Mouse (Mus musculus) ES-E14 (cell line): ENCODE measurements around the gene Nxph1.

ENCODE experiments used
- CHD2 ChIP-seq: IDR thresholded peaks from 2 replicates; pipeline ENCODE4 v1.6.1; 2014; ENCODE audit warnings: mild to moderate bottlenecking, low read depth, low read length, inconsistent platforms
- HCFC1 ChIP-seq: IDR thresholded peaks from 2 replicates; pipeline ENCODE4 v1.6.1; 2012; ENCODE audit warnings: low read length, inconsistent platforms, borderline replicate concordance; ENCODE audit not compliant: insufficient read depth
- MAFK ChIP-seq: IDR thresholded peaks from 2 replicates; pipeline ENCODE4 v1.6.1; 2014; ENCODE audit warnings: mild to moderate bottlenecking, low read depth, low read length, inconsistent platforms; ENCODE audit not compliant: insufficient read depth
- ZC3H11A ChIP-seq: IDR thresholded peaks from 2 replicates; pipeline ENCODE4 v1.6.1; 2012; ENCODE audit warnings: low read depth, mild to moderate bottlenecking, inconsistent platforms, low read length, borderline replicate concordance
- ZNF384 ChIP-seq: IDR thresholded peaks from 2 replicates; pipeline ENCODE4 v1.6.1; 2012; ENCODE audit warnings: low read depth, low read length, inconsistent platforms

DNA sequence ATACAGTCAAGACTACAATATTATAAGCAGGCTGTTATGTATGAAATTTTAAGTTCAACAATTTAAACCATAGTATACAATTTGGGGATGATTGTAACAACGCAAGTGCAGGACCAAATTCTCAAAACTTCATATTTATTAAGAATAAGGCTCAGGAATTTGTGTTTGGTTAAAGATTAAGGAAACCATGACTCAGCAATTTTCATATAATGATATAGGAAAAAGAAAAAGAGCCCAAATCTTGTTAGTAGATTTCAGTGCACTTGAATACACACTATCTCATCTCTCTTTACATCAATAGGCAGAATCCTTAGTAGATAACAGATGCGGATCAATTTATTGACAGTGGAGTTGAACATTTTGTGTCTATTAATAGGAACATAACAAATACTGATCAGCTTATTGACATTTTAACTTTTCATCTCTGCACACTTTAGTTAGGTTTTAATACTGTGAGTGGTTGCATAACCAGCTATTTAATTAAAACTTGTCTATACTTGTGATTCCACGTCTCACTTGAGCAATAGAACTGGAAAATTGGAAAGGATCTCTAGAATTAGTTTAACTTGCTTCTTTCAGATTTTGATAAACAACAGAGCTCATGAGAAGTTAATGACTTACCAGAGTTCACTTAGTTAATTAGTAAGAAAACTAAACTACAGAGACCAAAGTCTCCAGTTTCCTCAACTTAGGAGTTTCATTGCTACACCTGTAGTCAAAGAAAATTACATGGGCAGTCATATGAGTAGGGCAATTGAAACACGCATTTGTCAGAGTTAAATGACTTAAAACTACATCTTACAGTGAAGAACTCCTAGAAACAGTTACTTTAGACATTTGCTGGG is 113.3 kb downstream of the Nxph1 start:
- TF ChIP-seq HCFC1 (no peak), MAFK (peak; percentile 76), CHD2 (no peak), ZNF384 (no peak), ZC3H11A (no peak)
